Mouse (Mus musculus) embryonic fibroblast, embryonic 13.5 days (primary cell): ENCODE measurements around the gene Tst. TPM values are rescaled to one million over a fixed set of nuclear protein-coding genes. Genes with fewer than 3 reads are reported as not detected.
A peak's percentile ranks its signal among the peaks of the same experiment; 100 is the strongest.

Experiments
- H3K27ac ChIP-seq: 2 replicates; pipeline ENCODE4 v1.5.1; 2012; ENCODE audit warnings: low read length, control low read depth, inconsistent platforms; ENCODE audit not compliant: insufficient read depth
- H3K4me1 ChIP-seq: 2 replicates; pipeline ENCODE4 v1.6.1; 2011; ENCODE audit warnings: low read length; ENCODE audit not compliant: control insufficient read depth, insufficient read depth
- H3K4me3 ChIP-seq: 2 replicates; pipeline ENCODE4 v1.5.1; 2011; ENCODE audit warnings: mild to moderate bottlenecking, control low read depth, low read length; ENCODE audit not compliant: insufficient read depth
- CTCF ChIP-seq: IDR thresholded peaks from 2 replicates; pipeline ENCODE4 v1.5.1; 2011; ENCODE audit warnings: mild to moderate bottlenecking, control low read depth, low read length, moderate library complexity, borderline replicate concordance; ENCODE audit not compliant: insufficient read depth
- POLR2A ChIP-seq: IDR thresholded peaks from 2 replicates; pipeline ENCODE4 v1.6.1; 2011; ENCODE audit warnings: low read depth, mild to moderate bottlenecking, control low read depth, low read length, moderate library complexity
- polyA plus RNA-seq: library from polyadenylated mRNA; stranded (reverse); fragments of >200 nt; gene quantifications from 2 replicates; pipeline ENCODE4 v1.2.4, GENCODE M21; 2011; ENCODE audit warnings: low read depth; ENCODE audit not compliant: missing spikeins, insufficient read length

The Tst gene
- polyA plus RNA-seq, 1 experiment: 3.5 TPM

GRCm38 (mm10) chr15:78431541-78432121, 25.9 kb upstream of the Tst start:
- Histone ChIP-seq H3K27ac (no peak overlapping the region), H3K4me1 (peaks cover 3% of the 10 kb centered on the region; the same call in 1 of the 2 replicates), H3K4me3 (no peak overlapping the region)
- no peak for TF ChIP-seq CTCF
- TF ChIP-seq POLR2A: no peak

DNA sequence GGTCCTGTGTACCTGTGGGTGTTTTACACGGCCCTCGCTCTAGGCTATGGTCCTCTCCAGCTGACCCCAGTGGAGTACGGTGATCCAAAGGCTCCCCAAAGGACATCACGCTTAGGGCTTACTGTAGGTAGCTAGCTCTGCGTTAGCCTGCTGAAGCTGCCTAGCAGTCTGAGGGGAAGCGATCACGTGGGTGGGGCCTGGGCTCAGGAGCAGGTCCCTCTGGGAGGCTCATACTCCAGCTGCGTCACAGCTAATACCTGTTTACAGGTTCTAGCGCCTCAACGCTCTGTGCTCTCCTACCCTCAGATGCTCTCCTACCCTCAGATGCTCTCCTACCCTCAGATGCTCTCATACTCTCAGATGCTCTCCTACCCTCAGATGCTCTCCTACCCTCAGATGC, 25.2 kb upstream of the Tst start:
- TF ChIP-seq POLR2A (no peak), CTCF (no peak)
- no peak overlapping the region for H3K4me3 ChIP-seq
- H3K27ac ChIP-seq: no peak overlapping the region
- peaks cover 3% of the 10 kb centered on the region; the same call in 1 of the 2 replicates for H3K4me1 ChIP-seq

GRCm38 (mm10) chr15:78429871-78430622, 24.3 kb upstream of the Tst start:
- no peak for TF ChIP-seq CTCF
- no peak for TF ChIP-seq POLR2A

GRCm38 (mm10) chr15:78429139-78429459, 23.4 kb upstream of the Tst start:
- Histone ChIP-seq H3K4me3 (peak overlapping the region; percentile 63), H3K27ac (peak overlapping the region; percentile 32; the same call in 1 of the 2 replicates), H3K4me1 (peaks cover 3% of the 10 kb centered on the region; the same call in 1 of the 2 replicates)
- no peak for TF ChIP-seq CTCF
- peak; percentile 55 for TF ChIP-seq POLR2A

More at GRCm38 (mm10) chr15:78429871-78430622, 24.3 kb upstream of the Tst start:
- Histone ChIP-seq H3K4me3 (peak overlapping the region; percentile 63), H3K4me1 (peaks cover 3% of the 10 kb centered on the region; the same call in 1 of the 2 replicates), H3K27ac (no peak overlapping the region)

GRCm38 (mm10) chr15:78428391-78429138, 22.9 kb upstream of the Tst start, which contains the start of gene Kctd17:
Gene Kctd17, plus strand, starts transcription at chr15:78428564.
- H3K27ac ChIP-seq: peak within 1 kb of the TSS; percentile 32; the same call in 1 of the 2 replicates
- peaks cover 3% of the 10 kb centered on the region; the same call in 1 of the 2 replicates for H3K4me1 ChIP-seq
- peak within 1 kb of the TSS; percentile 63 for H3K4me3 ChIP-seq
- TF ChIP-seq CTCF (no peak), POLR2A (peak; percentile 65; the same call in 1 of the 2 replicates)

GRCm38 (mm10) chr15:78425230-78425629, 19.5 kb upstream of the Tst start:
- TF ChIP-seq CTCF (no peak), POLR2A (no peak)
- peaks cover 2% of the 10 kb centered on the region; the same call in 1 of the 2 replicates for H3K4me1 ChIP-seq
- H3K27ac ChIP-seq: no peak overlapping the region
- H3K4me3 ChIP-seq: no peak overlapping the region

DNA sequence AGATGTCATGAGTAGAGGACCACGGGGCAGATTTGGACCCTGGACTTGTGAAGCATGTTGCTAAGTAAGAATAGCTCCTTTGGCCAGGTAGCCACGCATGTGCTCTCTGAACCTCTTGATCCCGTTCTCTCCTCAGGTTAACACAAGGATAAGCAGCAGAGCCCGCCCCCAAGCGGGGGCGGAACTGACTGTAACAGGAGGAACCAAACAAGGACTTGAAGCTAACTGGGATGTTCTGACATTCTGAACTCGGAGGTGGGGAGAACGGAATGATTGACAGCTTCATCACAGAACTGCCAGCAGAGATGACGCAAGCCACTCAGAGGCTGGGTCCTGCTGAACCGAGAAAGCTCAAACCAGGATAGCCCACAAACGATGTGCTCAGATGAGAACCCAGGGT, 18.8 kb upstream of the Tst start:
- H3K4me3 ChIP-seq: no peak overlapping the region
- TF ChIP-seq POLR2A (no peak), CTCF (no peak)
- H3K27ac ChIP-seq: no peak overlapping the region
- no peaks in the 10 kb centered on the region for H3K4me1 ChIP-seq

DNA sequence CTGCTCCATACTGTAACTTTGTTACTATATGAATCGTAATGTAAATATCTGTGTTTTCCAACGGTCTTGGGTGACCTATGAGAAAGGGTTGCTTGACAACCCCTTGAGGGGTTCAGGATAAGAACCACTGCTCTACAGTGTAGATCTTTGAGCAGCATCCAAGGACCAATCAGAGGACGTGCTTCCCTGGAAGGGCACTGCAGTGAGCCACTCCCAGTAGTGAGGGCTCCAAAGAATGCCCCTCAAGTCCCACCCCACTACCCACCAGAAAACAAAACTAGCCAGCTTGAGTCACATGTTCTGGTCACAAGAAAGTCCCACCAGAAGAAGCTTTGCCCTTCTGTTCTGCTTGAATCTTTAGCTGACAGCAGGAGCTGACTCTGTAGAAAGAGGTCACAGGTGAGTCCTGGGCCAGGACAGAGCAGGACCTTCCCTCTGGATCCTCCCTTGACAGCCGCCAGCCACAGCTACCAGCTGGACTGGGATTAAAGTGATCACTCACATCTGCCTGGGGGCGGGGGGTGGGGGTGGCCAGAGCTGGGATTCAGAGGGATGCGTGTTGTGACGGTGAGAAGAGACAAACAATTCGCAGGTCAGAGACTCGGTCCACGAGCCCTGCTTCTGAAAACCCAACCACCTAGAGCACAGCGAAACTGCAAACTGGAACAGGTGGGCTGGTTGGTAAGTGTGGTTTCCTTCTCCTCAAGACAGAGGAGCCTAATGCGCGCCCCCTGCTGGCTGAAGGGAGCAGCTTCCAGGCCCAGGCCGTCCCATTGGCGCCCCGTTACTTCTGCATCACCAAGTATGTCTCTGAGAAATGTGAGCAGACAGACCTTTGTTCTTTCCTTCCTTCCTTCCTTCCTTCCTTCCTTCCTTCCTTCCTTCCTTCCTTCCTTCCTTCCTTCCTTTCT, 16.6 kb upstream of the Tst start:
- Histone ChIP-seq H3K4me3 (no peak overlapping the region), H3K27ac (no peak overlapping the region), H3K4me1 (no peaks in the 10 kb centered on the region)
- peak; percentile 75; the same call in 1 of the 2 replicates for TF ChIP-seq CTCF
- TF ChIP-seq POLR2A: no peak

GRCm38 (mm10) chr15:78420395-78420794, 14.7 kb upstream of the Tst start:
- no peaks in the 10 kb centered on the region for H3K4me1 ChIP-seq
- no peak overlapping the region for H3K4me3 ChIP-seq
- H3K27ac ChIP-seq: no peak overlapping the region
- no peak for TF ChIP-seq POLR2A

DNA sequence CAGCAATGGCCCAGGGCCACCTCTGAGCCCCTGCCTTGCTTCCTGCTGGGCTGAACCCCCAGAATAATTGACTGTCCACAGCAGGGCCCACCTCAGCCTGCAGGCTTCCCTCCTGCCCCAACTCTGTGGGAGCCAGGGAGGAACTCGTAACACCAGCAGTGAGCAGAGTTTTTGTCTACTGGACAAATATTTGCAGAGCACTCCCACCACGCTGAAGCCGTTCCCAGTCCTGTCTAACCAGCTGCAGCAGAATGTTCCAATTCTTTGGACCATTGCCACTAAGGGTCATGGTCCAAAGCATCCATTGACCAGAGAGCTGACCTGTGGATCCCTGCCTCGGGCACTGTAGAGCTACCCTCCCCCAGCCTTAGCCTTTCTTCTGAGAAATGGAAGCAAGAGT, 11.2 kb upstream of the Tst start:
- Histone ChIP-seq H3K27ac (no peak overlapping the region), H3K4me3 (no peak overlapping the region), H3K4me1 (no peaks in the 10 kb centered on the region)
- no peak for TF ChIP-seq POLR2A
- no peak for TF ChIP-seq CTCF
